Mouse (Mus musculus) skeletal muscle tissue, postnatal 0 days (tissue): ENCODE data around the gene Ereg. TPM values are rescaled to one million over a fixed set of nuclear protein-coding genes. Genes with fewer than 3 reads are reported as not detected.

ENCODE experiments used
- polyA plus RNA-seq: library from polyadenylated mRNA; unstranded; fragments of >200 nt; fragmentation: Nextera tagmentation; extraction: Ambion mirVana; gene quantifications from 2 replicates; pipeline ENCODE4 v1.2.1, GENCODE M21; 2015

Ereg gene
- polyA plus RNA-seq, result 0.04 TPM in 1 of 2 replicates, not detected in the other

DNA sequence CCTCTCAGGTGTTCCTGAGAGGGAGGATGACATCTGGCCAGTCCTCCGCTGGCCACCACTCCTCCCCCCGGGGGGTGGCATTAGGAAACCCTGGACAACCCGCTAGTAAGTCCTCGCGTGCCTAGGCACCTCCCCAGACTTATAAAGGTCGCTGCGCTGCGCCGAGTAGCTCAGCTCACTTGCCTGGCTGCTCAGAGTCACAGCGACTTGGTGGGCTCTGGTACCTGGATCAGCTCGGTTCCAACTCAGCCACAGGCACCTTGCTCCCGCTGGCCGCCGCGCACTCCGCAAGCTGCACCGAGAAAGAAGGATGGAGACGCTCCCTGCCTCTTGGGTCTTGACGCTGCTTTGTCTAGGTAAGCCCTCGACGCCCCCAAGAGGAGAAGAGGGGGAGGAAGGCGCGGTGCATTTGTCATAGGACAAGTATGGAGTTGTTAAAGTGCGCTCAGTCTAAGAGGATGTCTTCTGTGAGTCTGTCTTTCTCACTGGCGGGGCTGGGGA, at the start of gene Ereg:
Ereg (plus strand) TSS at position 173 of the 501 bp plus-strand sequence.

DNA sequence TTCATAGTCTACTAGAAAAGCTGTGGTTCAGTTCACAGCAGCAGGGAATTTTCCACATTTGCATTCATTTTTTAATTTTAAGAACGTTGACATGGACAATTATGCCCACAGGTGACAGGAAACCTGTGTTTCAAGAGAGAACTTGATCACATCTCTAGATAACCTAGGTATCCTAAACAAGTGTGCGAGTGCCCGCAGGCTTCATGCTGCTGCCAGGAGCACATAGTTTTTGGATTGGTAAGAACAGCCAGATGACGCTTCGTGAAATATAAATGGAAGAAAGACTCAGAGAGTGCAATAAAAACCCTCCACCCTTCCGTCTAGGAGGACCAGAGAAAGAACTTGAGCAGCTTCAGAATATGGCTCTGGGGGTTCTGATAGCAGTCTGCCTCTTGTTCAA, 47.3 kb upstream of the Ereg start, which contains the start of gene Epgn:
Epgn (plus strand) TSS at position 301 of the 400 bp plus-strand sequence.

DNA sequence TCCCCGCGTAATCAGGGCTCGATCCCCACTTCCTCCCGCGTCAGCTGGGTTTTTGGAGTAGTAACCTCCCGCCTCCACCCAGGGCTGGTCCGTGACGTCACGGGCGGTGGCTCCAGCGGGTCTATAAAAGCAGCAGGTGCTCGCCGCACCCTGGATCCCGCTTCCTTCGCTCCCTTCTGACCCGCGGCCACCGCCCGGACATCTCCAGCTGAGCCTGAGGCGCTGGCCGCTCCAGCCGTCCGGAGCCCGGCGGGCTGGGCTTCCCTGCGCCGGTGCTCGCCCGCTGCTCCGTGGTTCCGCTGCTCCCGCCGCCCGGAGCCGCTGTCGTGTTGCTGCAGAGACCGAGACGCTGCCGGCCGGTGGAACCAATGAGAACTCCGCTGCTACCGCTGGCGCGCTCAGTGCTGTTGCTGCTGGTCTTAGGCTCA, 65.0 kb downstream of the Ereg start, which contains the start of gene Areg:
Areg (plus strand) TSS at position 154 of the 428 bp plus-strand sequence.

Other genes with a start within 250 kb of the Ereg start
- 0.62 and 1.3 TPM in 2 replicates for gene Cxcl1, start 183.4 kb upstream of the Ereg start, polyA plus RNA-seq
- not detected in 2 replicates for gene Cxcl2, start 170.8 kb upstream of the Ereg start, polyA plus RNA-seq
- gene Mthfd2l, start 143.5 kb upstream of the Ereg start, polyA plus RNA-seq, result 23.2 and 26.4 TPM in 2 replicates
- 0.29 and 0.35 TPM in 2 replicates for gene Epgn, start 47.2 kb upstream of the Ereg start, polyA plus RNA-seq
- not detected in 2 replicates for gene Areg, start 65.0 kb downstream of the Ereg start, polyA plus RNA-seq